Mouse (Mus musculus): ENCODE data around the gene Olfr690.
"Not testable (repeated sequence)": the region's sequence is repeated elsewhere in the genome, so short reads cannot be mapped to it uniquely, and the experiment has no call there.

DNA sequence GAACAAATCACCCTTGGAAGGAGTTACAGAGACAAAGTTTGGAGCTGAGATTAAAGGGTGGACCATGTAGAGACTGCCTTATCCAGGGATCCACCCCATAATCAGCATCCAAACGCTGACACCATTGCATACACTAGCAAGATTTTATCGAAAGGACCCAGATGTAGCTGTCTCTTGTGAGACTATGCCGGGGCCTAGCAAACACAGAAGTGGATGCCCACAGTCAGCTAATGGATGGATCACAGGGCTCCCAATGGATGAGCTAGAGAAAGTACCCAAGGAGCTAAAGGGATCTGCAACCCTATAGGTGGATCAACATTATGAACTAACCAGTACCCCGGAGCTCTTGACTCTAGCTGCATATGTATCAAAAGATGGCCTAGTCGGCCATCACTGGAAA, 22.2 kb upstream of the Olfr690 start:
- not testable (repeated sequence) for TF ChIP-seq CTCF (conservative IDR thresholded peaks at IDR 0.05; ENCODE audit: insufficient read depth, insufficient read length, low read depth, low read length); POLR2A (IDR thresholded peaks at IDR 0.05; ENCODE audit: low read depth, low read length)
